Mouse (Mus musculus) limb, embryonic 11.5 days (tissue): ENCODE data around the gene Ppil2. TPM values are rescaled to one million over a fixed set of nuclear protein-coding genes. Genes with fewer than 3 reads are reported as not detected.

Source experiments
- ATAC-seq: fragments of 200-750 bp; cut with Nextera tagmentation; 2 replicates; pipeline ENCODE4 v1.8.0; 2017; ENCODE audit warnings: low read depth; ENCODE audit not compliant: insufficient number of reproducible peaks, low FRiP score, low TSS enrichment
- DNase-seq: peaks from one replicate; pipeline ENCODE4 v3.0.0-alpha.2; 2015; ENCODE audit warnings: low spot score
- H3K27ac ChIP-seq: fragments of 300-500 bp; sonication (generic); replicated peaks from 2 replicates; pipeline ENCODE4 v1.5.1; 2014; ENCODE audit warnings: low read depth, mild to moderate bottlenecking, low read length
- H3K27me3 ChIP-seq: fragments of 300-500 bp; sonication (generic); 2 replicates; pipeline ENCODE4 v1.6.1; 2014; ENCODE audit warnings: mild to moderate bottlenecking, low read length, mixed read lengths; ENCODE audit not compliant: control insufficient read depth, insufficient read depth
- H3K36me3 ChIP-seq: fragments of 300-500 bp; sonication (generic); 2 replicates; pipeline ENCODE4 v1.6.1; 2014; ENCODE audit warnings: mild to moderate bottlenecking, low read length, moderate library complexity, mixed read lengths; ENCODE audit not compliant: control insufficient read depth, insufficient read depth
- H3K4me1 ChIP-seq: fragments of 300-500 bp; sonication (generic); 2 replicates; pipeline ENCODE4 v1.6.1; 2014; ENCODE audit warnings: low read length, mixed read lengths; ENCODE audit not compliant: control insufficient read depth, insufficient read depth
- H3K4me2 ChIP-seq: fragments of 300-500 bp; sonication (generic); 2 replicates; pipeline ENCODE4 v1.6.1; 2014; ENCODE audit warnings: low read depth, mild to moderate bottlenecking, moderate library complexity; ENCODE audit not compliant: severe bottlenecking
- H3K4me3 ChIP-seq: fragments of 300-500 bp; sonication (generic); 2 replicates; pipeline ENCODE4 v1.5.1; 2014; ENCODE audit warnings: low read depth, low read length
- H3K9ac ChIP-seq: fragments of 300-500 bp; sonication (generic); 2 replicates; pipeline ENCODE4 v1.6.1; 2014; ENCODE audit warnings: mild to moderate bottlenecking, low read length
- H3K9me3 ChIP-seq: fragments of 300-500 bp; sonication (generic); 2 replicates; pipeline ENCODE4 v1.6.1; 2016; ENCODE audit warnings: low read length; ENCODE audit not compliant: control insufficient read depth
- WGBS: fragments of 180-500 bp; shearing (Covaris S2); extraction: QIAGEN DNeasy Blood & Tissue Kit; methylation state at CpG from one replicate; pipeline ENCODE4 v1.1.7; 2014; 5-methylcytosine and 5-hydroxymethylcytosine counted together
- polyA plus RNA-seq: library from polyadenylated mRNA; unstranded; fragments of >200 nt; fragmentation: Nextera tagmentation; extraction: Ambion mirVana; gene quantifications from 2 replicates; pipeline ENCODE4 v1.2.1, GENCODE M21; 2014

The Ppil2 gene
- polyA plus RNA-seq, 1 experiment from 2014 or later: 146 TPM

- no peaks in the 10 kb centered on the region for H3K9me3 ChIP-seq
- H3K4me2 ChIP-seq: peak overlapping the region; percentile 64
- H3K4me3 ChIP-seq: peak overlapping the region; percentile 56
- peak; percentile 61; the same call in 1 of the 2 replicates for ATAC-seq
- DNase-seq: peak; percentile 77
- peaks cover 18% of the 10 kb centered on the region for H3K36me3 ChIP-seq
- no peaks in the 10 kb centered on the region for H3K27me3 ChIP-seq
- H3K4me1 ChIP-seq: peaks cover 3% of the 10 kb centered on the region
- under 1% methylated on average over 22 of the region's 22 CpGs for WGBS
- H3K9ac ChIP-seq: peak overlapping the region; percentile 66
- H3K27ac ChIP-seq: 0 out of 2 replicates have a peak overlapping the region, but pooled peaks have one; percentile 1
Measured at GRCm38 (mm10) chr16:17124119-17124870, 13.2 kb upstream of the Ppil2 start.

GRCm38 (mm10) chr16:17121569-17121968 is 10.5 kb upstream of the Ppil2 start:
- Histone ChIP-seq H3K4me1 (peaks cover 3% of the 10 kb centered on the region), H3K4me2 (no peak overlapping the region), H3K27me3 (no peaks in the 10 kb centered on the region), H3K9me3 (no peaks in the 10 kb centered on the region), H3K9ac (no peak overlapping the region), H3K36me3 (peaks cover 23% of the 10 kb centered on the region), H3K27ac (no peak overlapping the region), H3K4me3 (no peak overlapping the region)
- WGBS: 68% methylated on average over 14 of the region's 14 CpGs
- DNase-seq (no peak), ATAC-seq (no peak)

- peaks cover 30% of the 10 kb centered on the region for H3K36me3 ChIP-seq
- DNase-seq (no peak), ATAC-seq (no peak)
- 95% methylated on average over 5 of the region's 5 CpGs for WGBS
- H3K9ac ChIP-seq: no peak overlapping the region
- H3K4me3 ChIP-seq: no peak overlapping the region
- H3K9me3 ChIP-seq: no peaks in the 10 kb centered on the region
- H3K27ac ChIP-seq: no peak overlapping the region
- H3K4me2 ChIP-seq: no peak overlapping the region
- no peaks in the 10 kb centered on the region for H3K27me3 ChIP-seq
- H3K4me1 ChIP-seq: no peaks in the 10 kb centered on the region
Measured at GRCm38 (mm10) chr16:17117309-17117799, 6.3 kb upstream of the Ppil2 start.

- Histone ChIP-seq H3K4me1 (no peaks in the 10 kb centered on the region), H3K9ac (no peak overlapping the region), H3K27ac (no peak overlapping the region), H3K4me2 (no peak overlapping the region), H3K27me3 (no peaks in the 10 kb centered on the region), H3K36me3 (peaks cover 16% of the 10 kb centered on the region), H3K4me3 (no peak overlapping the region), H3K9me3 (no peaks in the 10 kb centered on the region)
- DNase-seq (no peak), ATAC-seq (no peak)
- 93% methylated on average over 4 of the region's 4 CpGs for WGBS
Measured at GRCm38 (mm10) chr16:17104600-17104999, 6.5 kb downstream of the Ppil2 start.

- Histone ChIP-seq H3K4me2 (0 out of 2 replicates have a peak overlapping the region, but pooled peaks have one; percentile 4), H3K9me3 (no peaks in the 10 kb centered on the region), H3K36me3 (peaks cover 21% of the 10 kb centered on the region), H3K4me1 (no peaks in the 10 kb centered on the region), H3K27ac (no peak overlapping the region), H3K4me3 (no peak overlapping the region), H3K9ac (no peak overlapping the region), H3K27me3 (no peaks in the 10 kb centered on the region)
- no peak for ATAC-seq
- WGBS: 82% methylated on average over 7 of the region's 7 CpGs
- DNase-seq: no peak
Measured at GRCm38 (mm10) chr16:17102630-17103220, 8.3 kb downstream of the Ppil2 start.

GRCm38 (mm10) chr16:17096938-17097337 is 14.1 kb downstream of the Ppil2 start:
- Histone ChIP-seq H3K27me3 (no peaks in the 10 kb centered on the region), H3K4me1 (no peaks in the 10 kb centered on the region), H3K4me3 (no peak overlapping the region), H3K36me3 (peaks cover 39% of the 10 kb centered on the region), H3K4me2 (no peak overlapping the region), H3K27ac (no peak overlapping the region), H3K9ac (no peak overlapping the region), H3K9me3 (no peaks in the 10 kb centered on the region)
- ATAC-seq: no peak
- DNase-seq: no peak
- whole genome bisulfite sequencing: 96% methylated on average over 3 of the region's 3 CpGs

- Histone ChIP-seq H3K36me3 (peaks cover 36% of the 10 kb centered on the region), H3K27ac (no peak overlapping the region), H3K9ac (no peak overlapping the region), H3K9me3 (no peaks in the 10 kb centered on the region), H3K4me1 (no peaks in the 10 kb centered on the region), H3K4me3 (no peak overlapping the region), H3K27me3 (no peaks in the 10 kb centered on the region), H3K4me2 (no peak overlapping the region)
- 77% methylated on average over 3 of the region's 3 CpGs for WGBS
- DNase-seq (no peak), ATAC-seq (no peak)
Measured at GRCm38 (mm10) chr16:17088346-17088745, 22.7 kb downstream of the Ppil2 start.

GRCm38 (mm10) chr16:17086669-17087193 is 24.3 kb downstream of the Ppil2 start:
- Histone ChIP-seq H3K9ac (no peak overlapping the region), H3K36me3 (peaks cover 31% of the 10 kb centered on the region), H3K4me3 (no peak overlapping the region), H3K4me1 (no peaks in the 10 kb centered on the region), H3K4me2 (no peak overlapping the region), H3K27me3 (no peaks in the 10 kb centered on the region), H3K27ac (no peak overlapping the region), H3K9me3 (no peaks in the 10 kb centered on the region)
- 82% methylated on average over 13 of the region's 13 CpGs for WGBS
- DNase-seq (no peak), ATAC-seq (no peak)
